Mouse (Mus musculus) left cerebral cortex, postnatal 14 days (tissue): ENCODE data around the gene Ric8b. TPM values are rescaled to one million over a fixed set of nuclear protein-coding genes. Genes with fewer than 3 reads are reported as not detected.
A peak's percentile ranks its signal among the peaks of the same experiment; 100 is the strongest.

Experiments
- DNase-seq, 2 experiments: peaks; one replicate each; pipeline ENCODE4 v3.0.0; 2021 to 2022; ENCODE audit warnings: low spot score in 2 of 2, mixed read lengths in 1 of 2
- intact Hi-C: fragments of 180-260 bp; cut with DNase I; formaldehyde crosslinking; loops from one replicate; pipeline ENCODE4 v1.15.1; 2025
- total RNA-seq, 2 experiments: library from RNA; stranded (reverse); gene quantifications; 2 replicates each; pipeline ENCODE4 v1.2.3; 2021

Ric8b gene
- total RNA-seq, 2 experiments from 2014 or later = 42.7 to 43.8 TPM

DNA sequence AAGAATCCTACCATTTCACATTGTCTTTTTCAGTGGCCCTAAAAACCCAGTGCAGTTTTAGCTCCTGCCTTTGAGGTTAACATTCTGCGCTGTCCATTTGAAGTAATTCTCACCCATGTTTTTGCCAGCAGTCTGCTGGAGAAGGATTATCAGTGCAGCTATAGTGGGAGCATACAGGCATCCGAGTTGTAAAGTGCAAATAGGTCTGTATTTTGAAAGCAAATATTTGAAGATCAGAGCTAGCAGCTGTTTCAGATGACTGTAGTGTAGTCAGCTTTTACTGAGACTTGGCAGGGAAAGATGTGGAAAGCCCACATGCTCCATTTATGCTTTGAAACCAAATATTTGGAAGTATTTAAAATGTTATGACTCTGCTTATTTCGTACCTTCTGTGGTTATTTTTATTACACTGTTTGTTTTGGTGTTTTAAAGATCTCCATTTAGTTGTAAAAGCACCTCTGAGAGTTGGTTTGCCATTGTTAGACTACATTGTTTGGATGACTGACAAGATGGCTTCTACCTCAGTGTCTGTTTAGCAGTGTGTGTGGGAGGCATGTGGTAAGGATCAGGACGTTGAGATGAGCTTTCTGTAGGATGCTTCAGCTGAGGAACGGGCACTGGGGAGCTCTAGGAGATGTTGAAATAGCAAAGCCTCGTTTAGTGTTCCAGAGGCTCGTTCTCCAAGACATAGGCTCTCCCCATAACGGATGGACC, 31.7 kb downstream of the Ric8b start:
- DNase-seq = no peak
- intact Hi-C loops = no loop called here

DNA sequence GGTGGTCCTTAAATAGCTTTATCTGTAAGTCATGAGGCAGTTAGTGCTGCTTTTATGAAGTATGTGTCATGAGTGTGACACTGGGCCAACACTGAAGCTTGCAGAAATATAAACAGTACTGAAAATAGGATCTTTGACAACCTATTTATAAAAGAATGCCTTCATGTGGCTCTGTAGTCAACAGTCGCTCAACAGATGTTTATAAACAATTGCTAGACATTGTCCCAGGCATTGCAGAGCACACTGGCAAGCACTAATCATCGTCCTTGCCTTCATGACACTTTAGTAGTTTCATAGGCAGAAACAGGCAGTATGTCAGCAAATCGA, 32.2 kb downstream of the Ric8b start:
- DNase-seq = no peak
- intact Hi-C loops = no loop called here

GRCm38 (mm10) chr10:84950384-84950783, 33.0 kb downstream of the Ric8b start:
- intact Hi-C loops = no loop called here
- no peak for DNase-seq

DNA sequence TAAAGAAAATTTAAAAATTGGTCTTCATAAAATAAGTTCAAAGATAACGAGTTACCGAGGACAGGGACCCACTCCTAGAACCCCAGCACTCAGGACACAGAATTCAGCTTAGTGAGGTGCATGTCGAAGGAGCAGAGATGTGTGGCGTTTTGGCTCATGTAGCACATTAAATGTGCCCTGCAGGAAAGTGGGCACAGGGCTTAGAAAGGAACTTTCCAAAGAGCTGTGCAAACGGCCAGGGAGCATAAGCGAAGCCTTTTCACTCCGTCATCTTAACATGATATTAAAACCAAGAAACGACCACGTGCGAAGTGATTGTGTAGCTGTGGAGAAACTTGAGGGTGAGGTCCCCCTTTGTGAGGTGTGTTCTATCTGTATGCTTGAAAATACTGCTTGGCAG, 36.8 kb downstream of the Ric8b start:
- intact Hi-C loops = no loop called here
- DNase-seq = no peak

DNA sequence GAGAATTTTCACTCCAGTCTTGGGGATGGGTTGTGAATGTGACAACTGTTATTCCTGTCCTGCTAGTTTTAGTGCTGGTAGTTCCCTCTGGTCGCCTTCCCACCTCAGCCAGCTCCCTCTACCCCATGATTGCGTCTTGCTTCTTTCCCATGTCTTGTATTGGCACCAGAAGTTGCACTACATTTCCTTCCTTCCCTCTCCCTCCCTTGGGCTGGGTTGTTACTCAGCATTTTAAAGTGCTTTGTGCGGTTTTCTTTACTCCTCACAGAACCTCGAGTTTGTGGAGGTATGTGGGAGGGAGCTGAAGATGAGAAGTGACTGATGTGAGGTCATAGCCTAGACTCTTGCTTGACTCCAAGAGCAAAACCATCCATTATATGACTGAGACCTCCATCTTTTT, 38.8 kb downstream of the Ric8b start:
- DNase-seq = no peak
- intact Hi-C loops = no loop called here

GRCm38 (mm10) chr10:84958597-84958996, 41.2 kb downstream of the Ric8b start:
- intact Hi-C loops = no loop called here
- no peak for DNase-seq

DNA sequence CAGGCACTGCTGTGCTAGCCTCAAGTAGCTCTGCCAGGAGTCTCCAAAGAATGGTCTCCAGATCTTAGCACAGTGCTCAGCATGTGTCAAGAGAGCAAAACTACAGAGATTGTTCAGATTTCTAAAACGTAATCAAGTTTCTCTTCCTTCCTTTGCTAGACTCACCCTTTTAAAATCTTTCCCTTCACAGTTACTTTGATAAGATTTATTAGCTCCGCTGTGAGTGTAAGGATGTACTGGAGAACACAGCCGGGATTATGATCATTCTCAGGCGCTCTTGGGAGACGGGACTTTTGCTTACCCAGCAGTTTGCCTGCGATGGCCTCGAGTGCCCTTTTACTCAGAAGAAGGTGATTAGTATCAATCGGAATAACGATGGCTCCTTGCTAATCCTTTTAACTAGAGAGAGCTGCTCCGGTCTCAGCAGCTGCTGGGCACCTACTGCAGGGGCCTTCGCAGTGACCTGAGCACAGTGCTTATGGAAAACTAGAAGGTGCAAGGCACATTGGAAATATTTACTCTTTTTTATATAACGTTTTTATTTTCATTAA, 43.0 kb downstream of the Ric8b start:
- intact Hi-C loops = no loop called here
- no peak for DNase-seq

GRCm38 (mm10) chr10:84963126-84963525, 45.7 kb downstream of the Ric8b start:
- intact Hi-C loops = no loop called here
- DNase-seq = no peak

DNA sequence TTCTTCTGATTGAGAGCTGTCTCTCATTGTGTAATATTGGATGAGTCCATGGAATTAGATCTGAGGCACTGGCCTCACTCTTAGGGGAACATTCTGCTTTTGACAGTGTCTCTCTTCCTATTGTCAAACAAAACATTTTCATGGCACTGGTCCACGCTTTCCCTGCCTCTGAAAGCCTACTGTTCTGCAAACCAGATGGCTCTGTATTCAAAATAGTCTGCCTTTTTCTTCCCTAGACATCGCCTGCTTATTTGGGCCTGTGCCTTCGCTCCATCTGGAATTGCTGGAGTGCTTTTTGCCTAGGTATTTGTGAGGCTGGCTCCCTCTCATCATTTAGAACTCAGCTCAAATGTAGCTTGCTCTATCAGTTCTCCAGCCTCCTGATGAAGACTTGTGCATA, 46.3 kb downstream of the Ric8b start:
- intact Hi-C loops = no loop called here
- DNase-seq = peak; percentile 79 to 80

DNA sequence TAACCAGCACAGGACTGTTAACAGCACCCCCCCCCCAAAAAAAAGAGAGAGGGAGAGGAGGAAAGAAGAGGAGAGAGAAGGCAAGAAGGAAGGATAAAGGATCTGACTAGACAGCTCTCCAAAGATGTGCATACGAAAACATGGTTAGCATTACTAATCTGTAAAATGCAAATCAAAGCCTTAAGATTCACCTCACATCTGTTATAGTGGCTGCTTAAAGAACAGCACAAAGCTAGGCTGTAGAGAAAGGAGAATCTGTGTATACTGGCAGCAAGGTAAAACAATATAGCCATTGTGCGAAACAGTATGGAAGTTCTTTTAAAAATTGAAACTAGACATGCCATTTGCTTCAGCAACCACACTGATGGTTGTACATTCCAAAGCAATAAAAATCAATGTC, 49.1 kb downstream of the Ric8b start:
- intact Hi-C loops = no loop called here

DNA sequence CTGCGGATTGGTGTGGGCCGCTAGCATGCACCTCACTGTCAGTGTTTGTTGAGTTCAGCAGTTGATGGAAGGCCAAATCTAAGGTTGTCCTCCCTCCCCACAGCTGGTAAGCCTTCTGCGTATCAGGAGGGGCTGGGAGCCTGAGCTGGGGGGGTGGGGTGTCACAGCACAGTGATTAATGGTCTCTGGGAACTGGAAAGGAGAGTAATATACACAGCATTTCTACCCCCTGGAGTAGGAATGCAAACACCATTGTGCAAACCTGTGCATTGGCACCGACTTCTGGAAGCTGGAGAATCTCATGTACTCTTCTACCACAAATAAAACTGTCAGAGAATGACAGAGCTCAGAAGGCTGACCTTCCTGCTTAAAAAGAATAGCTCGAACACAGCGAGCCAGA, 50.2 kb downstream of the Ric8b start:
- no peak for DNase-seq
- intact Hi-C loops = no loop called here

More for the DNA sequence above, 49.1 kb downstream of the Ric8b start:
- DNase-seq = no peak

- DNase-seq = no peak
- intact Hi-C loops = no loop called here
Measured at GRCm38 (mm10) chr10:84968852-84969704, 51.7 kb downstream of the Ric8b start.

- intact Hi-C loops = no loop called here
- no peak for DNase-seq
Measured at GRCm38 (mm10) chr10:84975264-84975663, 57.8 kb downstream of the Ric8b start.

GRCm38 (mm10) chr10:84976588-84977351, 59.4 kb downstream of the Ric8b start:
- peak in 1 of 2 experiments; percentile 35 for DNase-seq

DNA sequence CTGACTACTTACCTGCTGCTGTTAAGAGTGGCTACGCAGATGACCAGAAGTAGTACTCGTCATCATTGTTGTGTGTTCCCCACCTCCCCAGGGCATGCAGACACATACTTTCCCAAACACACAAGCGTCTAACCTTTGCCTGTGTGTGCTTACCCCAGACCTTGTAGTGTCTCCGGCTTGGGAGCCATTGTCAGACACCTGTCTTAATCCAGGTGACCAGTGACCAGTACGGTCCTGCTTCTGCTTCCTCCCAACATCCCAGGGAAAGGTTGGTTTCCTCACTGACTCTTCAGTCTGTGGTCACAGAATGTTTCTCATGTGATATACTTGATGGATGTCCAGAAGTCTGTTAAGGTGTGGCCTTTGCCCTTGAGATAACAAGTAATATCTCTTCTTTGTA, 62.9 kb downstream of the Ric8b start:
- intact Hi-C loops = loop anchor here (10.0 kb wide), 1 partner anchor 145 kb away; no protein-coding TSS in a partner anchor
- no peak for DNase-seq

More at GRCm38 (mm10) chr10:84976588-84977351, 59.4 kb downstream of the Ric8b start:
- intact Hi-C loops = no loop called here

DNA sequence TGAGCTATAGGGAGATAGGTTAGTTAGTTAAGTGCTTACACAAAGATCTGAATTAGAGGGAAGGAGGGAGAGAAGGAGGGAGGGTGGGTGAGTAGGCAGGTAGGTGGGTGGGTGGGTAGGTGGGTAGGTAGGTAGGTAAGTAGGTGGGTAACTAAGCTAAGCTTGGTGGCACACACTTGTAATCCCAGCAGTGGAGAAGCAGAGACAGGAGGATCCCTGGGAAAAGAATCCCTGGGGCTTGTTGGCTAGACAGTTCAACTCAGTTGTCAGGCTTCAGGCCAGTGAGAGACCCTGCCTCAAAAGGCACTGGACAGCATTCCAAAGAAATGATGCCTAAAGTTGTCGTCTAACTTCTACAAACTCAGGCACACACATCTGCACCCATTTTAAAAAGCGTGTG, 64.0 kb downstream of the Ric8b start:
- intact Hi-C loops = loop anchor here (10.0 kb wide), 1 partner anchor 147 kb away; no protein-coding TSS in a partner anchor
- no peak for DNase-seq

DNA sequence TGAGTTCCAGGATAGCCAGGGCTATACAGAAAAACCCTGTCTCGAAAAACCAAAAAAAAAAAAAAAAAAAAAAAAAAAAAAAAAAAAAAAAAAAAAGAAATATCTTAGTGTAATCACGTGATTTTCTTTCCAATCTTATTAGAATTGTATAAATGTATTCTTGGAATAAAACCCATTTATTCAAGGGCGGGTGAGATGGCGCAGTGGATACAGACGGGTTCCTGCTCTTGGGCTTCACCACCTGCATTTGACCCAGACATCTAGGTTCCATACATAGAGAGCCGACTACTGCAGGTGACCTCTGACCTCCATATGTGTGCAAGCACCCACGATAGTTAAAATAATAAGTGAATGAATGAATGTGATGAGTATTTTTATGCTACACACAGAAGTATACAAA, 65.3 kb downstream of the Ric8b start:
- intact Hi-C loops = loop anchor here (10.0 kb wide), 1 partner anchor 148 kb away; no protein-coding TSS in a partner anchor
- no peak for DNase-seq

DNA sequence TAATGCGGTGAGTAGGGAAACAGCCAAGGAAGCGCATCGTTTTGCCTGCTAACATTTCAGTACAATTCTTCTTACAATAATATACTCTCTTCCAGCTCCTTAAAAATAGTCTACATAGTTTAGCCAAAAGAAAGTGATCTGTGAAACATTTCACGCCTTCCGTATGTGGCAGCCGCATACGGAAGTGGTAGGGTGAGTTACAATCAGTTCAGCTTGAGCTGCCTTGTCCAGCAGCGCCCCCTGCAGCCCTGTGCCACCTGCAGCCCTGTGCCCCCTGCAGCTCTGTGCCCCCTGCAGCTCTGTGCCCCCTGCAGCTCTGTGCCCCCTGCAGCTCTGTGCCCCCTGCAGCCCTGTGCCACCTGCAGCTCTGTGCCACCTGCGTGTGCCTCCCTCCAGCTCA, 68.5 kb downstream of the Ric8b start:
- intact Hi-C loops = loop anchor here (10.0 kb wide), 1 partner anchor 151 kb away; no protein-coding TSS in a partner anchor
- peak; percentile 71 to 72 for DNase-seq

- intact Hi-C loops = loop anchor here (10.0 kb wide), 1 partner anchor 153 kb away; no protein-coding TSS in a partner anchor
- DNase-seq = no peak
Measured at GRCm38 (mm10) chr10:84987666-84988065, 70.2 kb downstream of the Ric8b start.
